Mouse (Mus musculus) bone marrow macrophage, adult 2 months (primary cell): ENCODE measurements around the gene Tmem119.

Experiments used
- CTCF ChIP-seq: IDR thresholded peaks from 2 replicates; pipeline ENCODE4 v1.5.1; 2012; ENCODE audit warnings: low read depth, mild to moderate bottlenecking, low read length, moderate library complexity
- POLR2A ChIP-seq: IDR thresholded peaks from 2 replicates; pipeline ENCODE4 v1.6.1; 2012; ENCODE audit warnings: mild to moderate bottlenecking, low read depth, low read length, borderline replicate concordance

- no peak for TF ChIP-seq POLR2A
- TF ChIP-seq CTCF, result no peak
Observed at GRCm38 (mm10) chr5:113780763-113781162, 19.6 kb downstream of the Tmem119 start.
